Mouse (Mus musculus): ENCODE results near the gene Mrpl54. TPM values are rescaled to one million over a fixed set of nuclear protein-coding genes. Genes with fewer than 3 reads are reported as not detected.

Gene Mrpl54
- 48.0 and 56.2 TPM in 2 replicates for polyA plus RNA-seq (2012; rRNA removed)

GRCm38 (mm10) chr10:81266211-81267105 lies at the start of gene Mrpl54, which contains the start of gene Apba3:
Mrpl54 (minus strand) TSS chr10:81266934.
Apba3 (plus strand) TSS chr10:81266960.

GRCm38 (mm10) chr10:81292554-81293333 lies 26.0 kb upstream of the Mrpl54 start, which contains the start of gene Pip5k1c:
Pip5k1c (plus strand) TSS chr10:81292963.

GRCm38 (mm10) chr10:81291511-81292104 lies 24.9 kb upstream of the Mrpl54 start, which contains the start of gene Tjp3:
Tjp3 (minus strand) TSS chr10:81291581.

GRCm38 (mm10) chr10:81252424-81253419 lies 14.0 kb downstream of the Mrpl54 start, which contains the start of gene Matk:
Matk (plus strand) TSS chr10:81252935.

GRCm38 (mm10) chr10:81232580-81233225 lies 34.0 kb downstream of the Mrpl54 start, which contains the start of gene Zfr2:
Zfr2 (plus strand) TSS chr10:81233155.

GRCm38 (mm10) chr10:81230438-81231332 lies 36.0 kb downstream of the Mrpl54 start, which contains the start of gene Atcay:
Atcay (minus strand) TSS chr10:81230833.

Other genes starting within 250 kb of the Mrpl54 start
- 0.01 TPM in 1 of 2 replicates, not detected in the other for gene Diras1, start 241.3 kb downstream of the Mrpl54 start, polyA plus RNA-seq (2012; rRNA removed)
- gene Slc39a3, start 229.5 kb downstream of the Mrpl54 start, polyA plus RNA-seq (2012; rRNA removed): 3.4 and 3.8 TPM in 2 replicates
- gene Sgta, start 206.8 kb downstream of the Mrpl54 start, polyA plus RNA-seq (2012; rRNA removed): 33.9 and 37.4 TPM in 2 replicates
- 20.2 and 21.2 TPM in 2 replicates for gene Thop1, start 196.9 kb downstream of the Mrpl54 start, polyA plus RNA-seq (2012; rRNA removed)
- 10.0 and 12.8 TPM in 2 replicates for gene Creb3l3, start 168.1 kb downstream of the Mrpl54 start, polyA plus RNA-seq (2012; rRNA removed)
- gene Map2k2, start 161.0 kb downstream of the Mrpl54 start, polyA plus RNA-seq (2012; rRNA removed): 48.6 and 59.6 TPM in 2 replicates
- gene Zbtb7a, start 131.7 kb downstream of the Mrpl54 start, polyA plus RNA-seq (2012; rRNA removed): 13.8 and 16.4 TPM in 2 replicates
- gene Pias4, start 99.0 kb downstream of the Mrpl54 start, polyA plus RNA-seq (2012; rRNA removed): 9.9 and 11.4 TPM in 2 replicates
- gene Eef2, start 90.3 kb downstream of the Mrpl54 start, polyA plus RNA-seq (2012; rRNA removed): 555 and 587 TPM in 2 replicates
- 15.3 and 17.6 TPM in 2 replicates for gene Dapk3, start 83.9 kb downstream of the Mrpl54 start, polyA plus RNA-seq (2012; rRNA removed)
- not detected in 2 replicates for gene 4930442H23Rik, start 83.1 kb downstream of the Mrpl54 start, polyA plus RNA-seq (2012; rRNA removed)
- not detected in 2 replicates for gene Nmrk2, start 64.9 kb downstream of the Mrpl54 start, polyA plus RNA-seq (2012; rRNA removed)
- gene Atcay, start 36.1 kb downstream of the Mrpl54 start, polyA plus RNA-seq (2012; rRNA removed): under 0.01 and 0.02 TPM in 2 replicates
- gene Zfr2, start 33.8 kb downstream of the Mrpl54 start, polyA plus RNA-seq (2012; rRNA removed): 0.55 and 0.80 TPM in 2 replicates
- gene Matk, start 14.0 kb downstream of the Mrpl54 start, polyA plus RNA-seq (2012; rRNA removed): 0.77 and 0.83 TPM in 2 replicates
- gene Apba3, start within 50 bp of the Mrpl54 start, polyA plus RNA-seq (2012; rRNA removed): 13.7 and 14.8 TPM in 2 replicates
- 0.21 and 0.25 TPM in 2 replicates for gene Tjp3, start 24.6 kb upstream of the Mrpl54 start, polyA plus RNA-seq (2012; rRNA removed)
- 9.9 and 12.5 TPM in 2 replicates for gene Pip5k1c, start 26.0 kb upstream of the Mrpl54 start, polyA plus RNA-seq (2012; rRNA removed)
- gene Cactin, start 54.2 kb upstream of the Mrpl54 start, polyA plus RNA-seq (2012; rRNA removed): 23.1 and 24.3 TPM in 2 replicates
- 2.3 and 2.5 TPM in 2 replicates for gene Tbxa2r, start 61.8 kb upstream of the Mrpl54 start, polyA plus RNA-seq (2012; rRNA removed)
- 0.01 TPM in 2 replicates for gene Gipc3, start 76.3 kb upstream of the Mrpl54 start, polyA plus RNA-seq (2012; rRNA removed)
- 23.8 and 26.9 TPM in 2 replicates for gene Hmg20b, start 83.5 kb upstream of the Mrpl54 start, polyA plus RNA-seq (2012; rRNA removed)
- gene Mfsd12, start 90.6 kb upstream of the Mrpl54 start, polyA plus RNA-seq (2012; rRNA removed): 7.4 and 8.6 TPM in 2 replicates
- gene 4930404N11Rik, start 98.9 kb upstream of the Mrpl54 start, polyA plus RNA-seq (2012; rRNA removed): 0.43 and 0.84 TPM in 2 replicates
- gene Fzr1, start 111.6 kb upstream of the Mrpl54 start, polyA plus RNA-seq (2012; rRNA removed): 57.1 and 63.1 TPM in 2 replicates
- 28.6 and 30.2 TPM in 2 replicates for gene Dohh, start 117.5 kb upstream of the Mrpl54 start, polyA plus RNA-seq (2012; rRNA removed)
- 0.84 and 0.93 TPM in 2 replicates for gene Gm48551, start 117.5 kb upstream of the Mrpl54 start, polyA plus RNA-seq (2012; rRNA removed)
- 0.55 and 0.90 TPM in 2 replicates for gene Gm48552, start 122.1 kb upstream of the Mrpl54 start, polyA plus RNA-seq (2012; rRNA removed)
- gene Smim24, start 126.1 kb upstream of the Mrpl54 start, polyA plus RNA-seq (2012; rRNA removed): 1.7 and 2.0 TPM in 2 replicates
- gene Nfic, start 188.7 kb upstream of the Mrpl54 start, polyA plus RNA-seq (2012; rRNA removed): 1.2 and 1.3 TPM in 2 replicates
- 0.05 TPM in 2 replicates for gene Celf5, start 215.8 kb upstream of the Mrpl54 start, polyA plus RNA-seq (2012; rRNA removed)
- gene Ncln, start 229.5 kb upstream of the Mrpl54 start, polyA plus RNA-seq (2012; rRNA removed): 46.7 and 55.3 TPM in 2 replicates
- 1.3 and 1.7 TPM in 2 replicates for gene S1pr4, start 233.2 kb upstream of the Mrpl54 start, polyA plus RNA-seq (2012; rRNA removed)